Mouse (Mus musculus) cerebellum, adult 2 months (tissue): ENCODE results near the gene Mtmr11.

Experiments
- CTCF ChIP-seq: fragments of 200-500 bp; IDR thresholded peaks from 2 replicates; pipeline ENCODE4 v1.5.1; 2011; ENCODE audit warnings: low read depth, mild to moderate bottlenecking, control low read depth, low read length, moderate library complexity, borderline replicate concordance; ENCODE audit not compliant: insufficient read depth
- POLR2A ChIP-seq: fragments of 200-500 bp; IDR thresholded peaks from 2 replicates; pipeline ENCODE4 v1.6.1; 2011; ENCODE audit warnings: low read length, control low read depth, borderline replicate concordance; ENCODE audit not compliant: insufficient read depth

DNA sequence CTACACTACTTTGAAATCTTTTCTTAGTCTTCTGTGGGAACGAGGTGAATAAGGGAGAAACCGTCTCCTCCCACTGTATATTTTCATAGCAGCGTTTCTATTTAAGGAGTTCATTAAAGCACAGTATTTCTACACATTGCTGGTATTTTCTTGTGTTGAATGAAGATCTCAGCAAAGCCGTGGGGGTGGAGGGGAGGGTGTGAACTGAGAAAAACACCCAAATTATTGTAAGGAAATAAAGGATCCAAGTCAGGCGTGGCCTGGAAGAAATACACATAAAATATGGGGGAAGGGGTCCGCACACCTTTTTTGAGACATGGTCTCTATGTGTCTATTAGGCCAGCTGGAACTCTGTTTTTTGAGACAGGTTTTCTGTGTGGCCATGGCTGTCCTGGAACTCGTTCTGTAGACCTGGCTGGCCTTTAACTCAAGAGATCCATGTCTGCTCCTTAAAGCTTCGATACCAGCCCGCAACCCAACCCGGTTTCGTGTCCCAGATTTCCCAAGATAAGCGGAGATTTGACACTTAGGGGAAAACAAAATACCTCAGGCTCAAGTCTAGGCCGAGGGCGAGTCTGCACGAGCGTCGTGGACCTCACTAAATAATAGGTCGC is 9.9 kb downstream of the Mtmr11 start:
- TF ChIP-seq CTCF (no peak), POLR2A (no peak)
